Mouse (Mus musculus) c-Kit-negative CD71-positive TER-119-positive erythroid progenitor cells, embryonic 14.5 days (primary cell): Measurements from ENCODE around the gene Gstp1.
A peak's percentile ranks its signal among the peaks of the same experiment; 100 is the strongest.
"Not testable (repeated sequence)": the region's sequence is repeated elsewhere in the genome, so short reads cannot be mapped to it uniquely, and the experiment has no call there.

Source experiments
- DNase-seq: peaks from one replicate; pipeline ENCODE4 v3.0.0-alpha.2; 2013; ENCODE audit warnings: low read depth, low spot score

Gstp1 gene

GRCm38 (mm10) chr19:4037788-4038232 lies at the start of gene Gstp1:
Gene Gstp1 (minus strand): TSS chr19:4037985.
- no peak for DNase-seq

- no peak for DNase-seq
These were observed 49.3 kb upstream of the Gstp1 start for GRCm38 (mm10) chr19:4087090-4087489.

- DNase-seq = no peak
These were observed 48.4 kb upstream of the Gstp1 start for GRCm38 (mm10) chr19:4086156-4086555.

- DNase-seq = no peak
These were observed 47.2 kb upstream of the Gstp1 start for GRCm38 (mm10) chr19:4084984-4085383.

- no peak for DNase-seq
These were observed 46.0 kb upstream of the Gstp1 start for GRCm38 (mm10) chr19:4083826-4084225.

GRCm38 (mm10) chr19:4083316-4083715 lies 45.5 kb upstream of the Gstp1 start:
- DNase-seq = no peak

GRCm38 (mm10) chr19:4082219-4082965 lies 44.6 kb upstream of the Gstp1 start:
- DNase-seq = no peak

GRCm38 (mm10) chr19:4081394-4081793 lies 43.6 kb upstream of the Gstp1 start, which contains the start of gene Cabp2:
Gene Cabp2 (plus strand): TSS chr19:4081578.
- DNase-seq = no peak

GRCm38 (mm10) chr19:4080511-4081009 lies 42.8 kb upstream of the Gstp1 start:
- DNase-seq = peak; percentile 47

GRCm38 (mm10) chr19:4079594-4079993 lies 41.8 kb upstream of the Gstp1 start:
- no peak for DNase-seq

GRCm38 (mm10) chr19:4075531-4075930 lies 37.7 kb upstream of the Gstp1 start:
- DNase-seq = no peak

- DNase-seq = no peak
These were observed 35.1 kb upstream of the Gstp1 start for GRCm38 (mm10) chr19:4072706-4073424.

- no peak for DNase-seq
These were observed 33.6 kb upstream of the Gstp1 start for GRCm38 (mm10) chr19:4071406-4071805.

GRCm38 (mm10) chr19:4070756-4071155 lies 33.0 kb upstream of the Gstp1 start:
- DNase-seq = no peak

- no peak for DNase-seq
These were observed 32.5 kb upstream of the Gstp1 start for GRCm38 (mm10) chr19:4070311-4070710.

GRCm38 (mm10) chr19:4068717-4069410 lies 31.1 kb upstream of the Gstp1 start:
- DNase-seq = no peak

- not testable (repeated sequence) for DNase-seq
These were observed 30.5 kb upstream of the Gstp1 start for GRCm38 (mm10) chr19:4068242-4068641.

GRCm38 (mm10) chr19:4066877-4067276 lies 29.1 kb upstream of the Gstp1 start:
- no peak for DNase-seq

GRCm38 (mm10) chr19:4066280-4066679 lies 28.5 kb upstream of the Gstp1 start:
- DNase-seq = no peak

- DNase-seq = not testable (repeated sequence)
These were observed 26.7 kb upstream of the Gstp1 start for GRCm38 (mm10) chr19:4064501-4064900.

- not testable (repeated sequence) for DNase-seq
These were observed 25.6 kb upstream of the Gstp1 start for GRCm38 (mm10) chr19:4063357-4063756.

- no peak for DNase-seq
These were observed 23.2 kb upstream of the Gstp1 start for GRCm38 (mm10) chr19:4060899-4061465.
